Mouse (Mus musculus) brain, adult 2 months (tissue): ENCODE measurements at regions not wholly inside any gene's neighbourhood (a gene's known extent, or its start where the extent isn't known, plus 50 kb on each side); places are given as distances from the start of the nearest gene placed in this dataset.

ENCODE experiments used
- DNase-seq: peaks from one replicate; pipeline ENCODE4 v3.0.0; 2011; ENCODE audit warnings: low read depth, low spot score

GRCm38 (mm10) chr9:40617676-40618062 lies 52.7 kb upstream of the Gm21915 start:
- peak; percentile 60 for DNase-seq

GRCm38 (mm10) chr9:40617036-40617675 lies 53.3 kb upstream of the Gm21915 start:
- peak; percentile 63 for DNase-seq

- DNase-seq, result peak; percentile 90
Measured at GRCm38 (mm10) chr9:40616426-40617035, 53.9 kb upstream of the Gm21915 start.

- DNase-seq, result peak; percentile 62
Measured at GRCm38 (mm10) chr9:40615891-40616290, 54.5 kb upstream of the Gm21915 start.

GRCm38 (mm10) chr9:40614071-40614470 lies 56.3 kb upstream of the Gm21915 start:
- peak; percentile 65 for DNase-seq

- DNase-seq, result no peak
Measured at GRCm38 (mm10) chr9:40613182-40613581, 57.2 kb upstream of the Gm21915 start.

GRCm38 (mm10) chr9:40612755-40613154 lies 57.7 kb upstream of the Gm21915 start:
- DNase-seq, result peak; percentile 70

- DNase-seq, result no peak
Measured at GRCm38 (mm10) chr9:40612312-40612711, 58.1 kb upstream of the Gm21915 start.

- no peak for DNase-seq
Measured at GRCm38 (mm10) chr9:40611626-40612025, 58.8 kb upstream of the Gm21915 start.

- no peak for DNase-seq
Measured at GRCm38 (mm10) chr9:40608596-40608995, 61.8 kb upstream of the Gm21915 start.

- DNase-seq, result no peak
Measured at GRCm38 (mm10) chr9:40607941-40608340, 62.5 kb upstream of the Gm21915 start.

- DNase-seq, result no peak
Measured at GRCm38 (mm10) chr9:40603521-40603920, 66.9 kb upstream of the Gm21915 start.

- peak; percentile 72 for DNase-seq
Measured at GRCm38 (mm10) chr9:40598431-40598831, 67.2 kb upstream of the Gramd1b start.

- no peak for DNase-seq
Measured at GRCm38 (mm10) chr9:40587421-40587820, 56.2 kb upstream of the Gramd1b start.

GRCm38 (mm10) chr9:40586581-40586980 lies 55.4 kb upstream of the Gramd1b start:
- DNase-seq, result no peak

GRCm38 (mm10) chr9:40583554-40583953 lies 52.4 kb upstream of the Gramd1b start:
- peak; percentile 96 for DNase-seq

GRCm38 (mm10) chr9:40581854-40582253 lies 50.7 kb upstream of the Gramd1b start:
- DNase-seq, result no peak
